Mouse (Mus musculus): Measurements from ENCODE around the gene Maml1. TPM values are rescaled to one million over a fixed set of nuclear protein-coding genes. Genes with fewer than 3 reads are reported as not detected.

Gene Maml1
- polyA plus RNA-seq, 1 experiment from 2014 or later: 10.7 TPM

DNA sequence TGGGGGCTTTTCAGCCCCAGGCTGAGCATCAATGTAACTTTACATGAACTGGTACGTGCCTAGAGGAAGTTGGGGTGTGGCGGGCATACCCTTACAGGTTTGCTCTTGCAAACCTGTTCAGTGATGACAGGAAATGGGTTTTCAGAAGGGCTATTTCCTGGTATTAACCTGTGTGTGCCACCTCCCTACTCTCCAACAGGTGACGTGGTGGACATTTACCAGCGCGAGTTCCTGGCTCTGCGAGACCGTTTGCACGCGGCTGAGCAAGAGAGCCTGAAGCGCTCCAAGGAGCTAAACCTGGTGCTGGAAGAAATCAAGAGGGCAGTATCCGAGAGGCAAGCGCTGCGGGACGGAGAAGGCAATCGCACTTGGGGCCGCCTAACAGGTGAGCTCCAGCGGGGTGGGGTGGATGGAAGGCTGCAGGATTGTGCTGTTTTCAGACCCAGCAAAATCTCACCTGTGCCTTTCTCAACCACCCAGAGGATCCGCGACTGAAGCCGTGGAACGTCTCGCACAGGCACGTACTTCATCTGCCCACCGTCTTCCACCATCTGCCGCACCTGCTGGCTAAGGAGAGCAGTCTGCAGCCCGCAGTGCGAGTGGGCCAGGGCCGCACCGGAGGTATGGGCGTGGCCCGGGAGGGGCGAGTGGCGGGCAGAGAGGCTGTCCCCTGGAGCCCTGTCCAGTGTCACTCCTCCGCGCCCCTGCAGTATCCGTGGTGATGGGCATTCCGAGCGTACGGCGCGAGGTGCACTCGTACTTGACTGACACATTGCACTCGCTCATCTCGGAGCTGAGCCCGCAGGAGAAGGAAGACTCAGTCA, 61.4 kb downstream of the Maml1 start:
- H3K9me3 ChIP-seq (ENCODE audit: control insufficient read depth, low read length): no peaks in the 10 kb centered on the region
- peak overlapping the region; percentile 45 for H3K4me2 ChIP-seq (replicated peaks; ENCODE audit: low read depth, low read length)
- no peaks in the 10 kb centered on the region for H3K27me3 ChIP-seq (ENCODE audit: control insufficient read depth, insufficient read depth, low read length)
- peaks cover 37% of the 10 kb centered on the region for H3K4me1 ChIP-seq (ENCODE audit: control insufficient read depth, insufficient read depth, low read length)
- H3K27ac ChIP-seq (ENCODE audit: low read depth, low read length): no peak overlapping the region
- 25% methylated on average over 44 of the region's 45 CpGs for WGBS
- H3K36me3 ChIP-seq (ENCODE audit: control insufficient read depth, insufficient read depth, low read length): peaks cover 37% of the 10 kb centered on the region
- H3K4me3 ChIP-seq (ENCODE audit: low read length): peak overlapping the region; percentile 13; the same call in 1 of the 2 replicates
- H3K9ac ChIP-seq (ENCODE audit: low read depth, low read length): no peak overlapping the region; the same call in 1 of the 2 replicates
- 0 out of 2 replicates have a peak, but pooled peaks have one; percentile 36 for ATAC-seq (ENCODE audit: low FRiP score, low TSS enrichment)

DNA sequence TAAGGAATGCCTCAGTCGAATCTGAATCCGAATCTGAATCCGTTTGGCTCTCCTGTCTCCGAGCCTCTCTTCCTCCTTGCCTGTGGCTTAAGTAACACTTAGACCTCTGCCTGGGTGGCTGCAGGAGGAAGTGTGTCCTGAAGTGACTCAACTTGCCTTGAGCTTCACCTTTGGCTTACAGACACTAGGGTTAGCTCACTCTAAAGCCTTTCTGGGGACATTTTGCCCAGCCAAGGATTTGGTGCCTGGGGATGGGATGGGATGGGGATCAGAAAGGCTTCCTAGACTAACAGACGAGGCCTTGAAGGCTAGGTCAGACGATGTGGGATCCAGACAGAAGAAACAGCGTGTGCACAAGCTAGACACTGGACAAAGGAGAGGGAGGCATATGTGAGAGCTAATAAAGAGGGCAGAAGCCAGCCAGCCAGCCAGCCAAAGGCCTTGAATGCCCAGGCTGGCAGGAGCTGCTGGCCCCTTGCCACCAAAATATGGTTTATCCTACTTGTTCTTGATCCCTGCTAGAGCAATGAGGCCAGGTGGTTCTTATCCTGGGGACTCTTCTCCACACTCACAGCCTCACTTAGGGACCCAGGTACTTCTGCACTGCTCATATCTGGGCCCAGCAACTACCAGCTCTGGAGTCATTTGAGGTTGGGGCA, 62.7 kb downstream of the Maml1 start:
- Histone ChIP-seq H3K27ac (ENCODE audit: low read depth, low read length) (no peak overlapping the region), H3K9ac (ENCODE audit: low read depth, low read length) (0 out of 2 replicates have a peak overlapping the region, but pooled peaks have one; percentile 28), H3K4me3 (ENCODE audit: low read length) (no peak overlapping the region), H3K4me2 (replicated peaks; ENCODE audit: low read depth, low read length) (no peak overlapping the region), H3K27me3 (ENCODE audit: control insufficient read depth, insufficient read depth, low read length) (no peaks in the 10 kb centered on the region), H3K4me1 (ENCODE audit: control insufficient read depth, insufficient read depth, low read length) (peaks cover 37% of the 10 kb centered on the region), H3K36me3 (ENCODE audit: control insufficient read depth, insufficient read depth, low read length) (peaks cover 29% of the 10 kb centered on the region), H3K9me3 (ENCODE audit: control insufficient read depth, low read length) (no peaks in the 10 kb centered on the region)
- no peak for ATAC-seq (ENCODE audit: low FRiP score, low TSS enrichment)
- 44% methylated on average over 7 of the region's 7 CpGs for WGBS

DNA sequence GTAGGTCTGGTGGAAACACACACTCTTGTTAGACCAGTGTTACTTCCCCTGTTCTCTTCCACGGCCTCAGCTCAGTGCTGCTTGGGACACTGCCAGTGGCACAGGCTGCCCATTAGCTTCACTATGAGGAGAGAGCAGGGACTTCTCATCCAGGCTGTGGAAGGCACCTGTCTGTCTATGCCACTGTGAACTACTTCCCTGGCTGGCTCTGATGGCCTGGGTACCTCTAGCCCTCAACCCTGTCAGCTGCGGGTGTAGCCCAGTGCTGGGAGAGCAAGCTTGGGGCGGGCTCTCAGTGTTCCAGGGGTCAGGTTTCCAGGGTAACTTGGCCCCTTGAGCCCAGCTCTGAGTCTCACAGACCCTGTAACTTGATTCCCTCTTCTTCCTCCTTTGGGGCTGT, 63.3 kb downstream of the Maml1 start:
- 14% methylated on average over 3 of the region's 3 CpGs for WGBS
- Histone ChIP-seq H3K36me3 (ENCODE audit: control insufficient read depth, insufficient read depth, low read length) (peaks cover 23% of the 10 kb centered on the region), H3K4me1 (ENCODE audit: control insufficient read depth, insufficient read depth, low read length) (peaks cover 37% of the 10 kb centered on the region), H3K9ac (ENCODE audit: low read depth, low read length) (peak overlapping the region; percentile 28; the same call in 1 of the 2 replicates), H3K4me2 (replicated peaks; ENCODE audit: low read depth, low read length) (0 out of 2 replicates have a peak overlapping the region, but pooled peaks have one; percentile 8), H3K27me3 (ENCODE audit: control insufficient read depth, insufficient read depth, low read length) (no peaks in the 10 kb centered on the region), H3K27ac (ENCODE audit: low read depth, low read length) (no peak overlapping the region), H3K4me3 (ENCODE audit: low read length) (no peak overlapping the region), H3K9me3 (ENCODE audit: control insufficient read depth, low read length) (no peaks in the 10 kb centered on the region)
- ATAC-seq (ENCODE audit: low FRiP score, low TSS enrichment): no peak

DNA sequence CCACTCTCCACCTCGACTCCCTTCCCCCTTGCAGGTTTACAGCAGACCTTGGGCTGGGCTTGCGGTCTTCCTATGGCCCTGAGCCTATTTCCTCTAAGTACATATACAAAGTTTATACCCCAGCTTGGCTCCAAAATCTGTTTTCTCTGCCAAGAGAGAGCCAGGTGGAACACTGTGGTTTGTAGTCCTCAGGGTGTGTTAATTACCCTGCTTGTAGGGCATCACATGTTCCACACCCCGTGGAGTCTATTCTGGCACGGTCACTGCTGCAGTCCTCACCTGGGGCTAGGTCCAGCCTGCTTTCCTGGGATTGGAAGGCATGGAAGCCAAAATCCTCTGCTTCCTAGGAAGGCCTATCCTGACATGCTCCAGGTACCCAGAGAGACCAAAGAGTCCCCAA, 64.4 kb downstream of the Maml1 start:
- Histone ChIP-seq H3K4me2 (replicated peaks; ENCODE audit: low read depth, low read length) (no peak overlapping the region), H3K27ac (ENCODE audit: low read depth, low read length) (no peak overlapping the region), H3K27me3 (ENCODE audit: control insufficient read depth, insufficient read depth, low read length) (no peaks in the 10 kb centered on the region), H3K4me1 (ENCODE audit: control insufficient read depth, insufficient read depth, low read length) (peaks cover 37% of the 10 kb centered on the region), H3K9me3 (ENCODE audit: control insufficient read depth, low read length) (no peaks in the 10 kb centered on the region), H3K4me3 (ENCODE audit: low read length) (no peak overlapping the region), H3K9ac (ENCODE audit: low read depth, low read length) (0 out of 2 replicates have a peak overlapping the region, but pooled peaks have one; percentile 12), H3K36me3 (ENCODE audit: control insufficient read depth, insufficient read depth, low read length) (peaks cover 13% of the 10 kb centered on the region)
- WGBS: 83% methylated on average over 4 of the region's 4 CpGs
- no peak for ATAC-seq (ENCODE audit: low FRiP score, low TSS enrichment)

DNA sequence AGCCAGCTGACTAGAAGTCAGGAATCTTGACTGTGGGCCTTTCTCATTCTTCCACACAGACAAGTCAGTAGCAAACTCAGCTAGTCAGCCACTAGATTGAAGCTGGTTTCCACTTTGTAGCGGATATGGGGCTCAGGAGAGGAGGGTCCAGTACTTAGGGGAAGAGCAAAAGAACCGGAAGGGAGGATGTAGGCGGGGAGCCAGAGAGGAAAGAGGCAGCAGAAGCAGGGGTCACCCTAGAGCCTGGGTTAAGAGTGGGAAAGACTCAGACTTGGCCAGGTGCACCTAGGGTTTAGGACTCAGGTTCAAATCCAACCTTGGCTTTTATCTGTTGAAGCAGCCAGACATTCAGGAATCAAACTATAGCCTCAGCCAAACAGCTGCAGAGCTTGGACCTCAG, 64.9 kb downstream of the Maml1 start:
- no peak overlapping the region; the same call in 1 of the 2 replicates for H3K27ac ChIP-seq (ENCODE audit: low read depth, low read length)
- WGBS: 60% methylated on average over 3 of the region's 3 CpGs
- H3K27me3 ChIP-seq (ENCODE audit: control insufficient read depth, insufficient read depth, low read length): no peaks in the 10 kb centered on the region
- H3K36me3 ChIP-seq (ENCODE audit: control insufficient read depth, insufficient read depth, low read length): peaks cover 8% of the 10 kb centered on the region
- H3K9me3 ChIP-seq (ENCODE audit: control insufficient read depth, low read length): no peaks in the 10 kb centered on the region
- H3K4me3 ChIP-seq (ENCODE audit: low read length): peak overlapping the region; percentile 71; the same call in 1 of the 2 replicates
- ATAC-seq (ENCODE audit: low FRiP score, low TSS enrichment): no peak
- H3K4me2 ChIP-seq (replicated peaks; ENCODE audit: low read depth, low read length): peak overlapping the region; percentile 94
- H3K9ac ChIP-seq (ENCODE audit: low read depth, low read length): peak overlapping the region; percentile 12; the same call in 1 of the 2 replicates
- H3K4me1 ChIP-seq (ENCODE audit: control insufficient read depth, insufficient read depth, low read length): peaks cover 37% of the 10 kb centered on the region

DNA sequence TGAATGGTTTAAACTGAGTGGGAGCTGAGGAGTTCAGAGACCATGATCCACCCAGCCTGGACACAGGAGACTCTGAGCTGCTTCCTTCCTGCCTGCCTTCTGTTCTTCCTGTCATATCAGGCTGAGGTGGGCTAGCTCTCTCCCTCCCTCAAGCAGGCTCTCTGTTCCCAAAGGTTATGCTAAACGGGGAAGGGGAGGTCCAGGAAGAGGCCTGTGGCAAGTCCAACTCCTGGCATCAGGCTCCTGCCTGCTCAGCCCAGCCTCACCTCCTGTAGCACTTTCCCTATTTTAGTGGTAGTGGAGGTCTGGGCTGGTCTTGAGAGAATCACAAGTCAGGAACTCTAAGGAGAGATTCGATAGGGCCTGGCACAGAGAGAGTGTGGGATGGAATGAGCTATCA, 65.7 kb downstream of the Maml1 start:
- ATAC-seq (ENCODE audit: low FRiP score, low TSS enrichment): no peak
- 31% methylated on average over 2 of the region's 2 CpGs for WGBS
- Histone ChIP-seq H3K27me3 (ENCODE audit: control insufficient read depth, insufficient read depth, low read length) (no peaks in the 10 kb centered on the region), H3K27ac (ENCODE audit: low read depth, low read length) (peak overlapping the region; percentile 80), H3K4me2 (replicated peaks; ENCODE audit: low read depth, low read length) (peak overlapping the region; percentile 94), H3K9me3 (ENCODE audit: control insufficient read depth, low read length) (no peaks in the 10 kb centered on the region), H3K9ac (ENCODE audit: low read depth, low read length) (peak overlapping the region; percentile 91), H3K36me3 (ENCODE audit: control insufficient read depth, insufficient read depth, low read length) (no peaks in the 10 kb centered on the region), H3K4me3 (ENCODE audit: low read length) (peak overlapping the region; percentile 71), H3K4me1 (ENCODE audit: control insufficient read depth, insufficient read depth, low read length) (peaks cover 37% of the 10 kb centered on the region)

DNA sequence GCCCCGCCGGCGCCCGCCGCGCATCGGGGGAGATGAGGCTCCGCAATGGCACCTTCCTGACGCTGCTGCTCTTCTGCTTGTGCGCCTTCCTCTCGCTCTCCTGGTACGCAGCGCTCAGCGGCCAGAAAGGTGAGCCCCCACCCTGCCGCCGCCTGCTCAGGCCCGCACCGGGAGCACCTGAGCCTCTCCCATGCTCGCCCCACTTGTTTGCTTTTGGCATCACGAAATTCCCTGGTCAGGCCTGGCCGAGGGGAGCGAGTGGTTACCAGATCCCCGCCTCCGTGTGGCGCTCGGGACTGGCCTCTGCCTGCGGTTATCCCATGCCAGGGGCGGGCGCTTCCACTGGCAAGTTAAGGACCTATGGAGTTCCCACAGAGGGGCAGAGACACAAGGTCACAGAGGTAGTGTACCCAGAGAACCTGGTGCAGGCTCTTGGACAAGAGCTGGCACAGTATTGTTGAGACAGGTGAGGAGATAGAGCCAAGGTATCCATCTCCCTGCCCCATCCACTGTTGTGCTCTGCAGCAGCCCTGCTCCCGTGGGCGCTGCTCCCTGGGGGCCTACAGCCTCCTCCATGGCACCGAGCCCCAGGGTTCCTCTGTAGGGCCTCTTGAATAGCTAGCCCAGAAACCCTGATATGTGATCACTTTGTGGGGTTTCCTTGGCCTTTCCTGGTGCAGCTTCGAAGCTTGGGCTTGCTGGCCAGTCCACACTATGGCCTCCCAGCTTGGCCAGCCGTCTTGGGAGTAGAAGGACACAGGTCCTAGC, 66.3 kb downstream of the Maml1 start:
- 2% methylated on average over 25 of the region's 34 CpGs for WGBS
- no peaks in the 10 kb centered on the region for H3K36me3 ChIP-seq (ENCODE audit: control insufficient read depth, insufficient read depth, low read length)
- no peaks in the 10 kb centered on the region for H3K27me3 ChIP-seq (ENCODE audit: control insufficient read depth, insufficient read depth, low read length)
- H3K4me2 ChIP-seq (replicated peaks; ENCODE audit: low read depth, low read length): peak overlapping the region; percentile 94
- H3K4me1 ChIP-seq (ENCODE audit: control insufficient read depth, insufficient read depth, low read length): peaks cover 37% of the 10 kb centered on the region
- peak; percentile 15 for ATAC-seq (ENCODE audit: low FRiP score, low TSS enrichment)
- peak overlapping the region; percentile 91 for H3K9ac ChIP-seq (ENCODE audit: low read depth, low read length)
- H3K4me3 ChIP-seq (ENCODE audit: low read length): peak overlapping the region; percentile 71
- peak overlapping the region; percentile 80 for H3K27ac ChIP-seq (ENCODE audit: low read depth, low read length)
- no peaks in the 10 kb centered on the region for H3K9me3 ChIP-seq (ENCODE audit: control insufficient read depth, low read length)

DNA sequence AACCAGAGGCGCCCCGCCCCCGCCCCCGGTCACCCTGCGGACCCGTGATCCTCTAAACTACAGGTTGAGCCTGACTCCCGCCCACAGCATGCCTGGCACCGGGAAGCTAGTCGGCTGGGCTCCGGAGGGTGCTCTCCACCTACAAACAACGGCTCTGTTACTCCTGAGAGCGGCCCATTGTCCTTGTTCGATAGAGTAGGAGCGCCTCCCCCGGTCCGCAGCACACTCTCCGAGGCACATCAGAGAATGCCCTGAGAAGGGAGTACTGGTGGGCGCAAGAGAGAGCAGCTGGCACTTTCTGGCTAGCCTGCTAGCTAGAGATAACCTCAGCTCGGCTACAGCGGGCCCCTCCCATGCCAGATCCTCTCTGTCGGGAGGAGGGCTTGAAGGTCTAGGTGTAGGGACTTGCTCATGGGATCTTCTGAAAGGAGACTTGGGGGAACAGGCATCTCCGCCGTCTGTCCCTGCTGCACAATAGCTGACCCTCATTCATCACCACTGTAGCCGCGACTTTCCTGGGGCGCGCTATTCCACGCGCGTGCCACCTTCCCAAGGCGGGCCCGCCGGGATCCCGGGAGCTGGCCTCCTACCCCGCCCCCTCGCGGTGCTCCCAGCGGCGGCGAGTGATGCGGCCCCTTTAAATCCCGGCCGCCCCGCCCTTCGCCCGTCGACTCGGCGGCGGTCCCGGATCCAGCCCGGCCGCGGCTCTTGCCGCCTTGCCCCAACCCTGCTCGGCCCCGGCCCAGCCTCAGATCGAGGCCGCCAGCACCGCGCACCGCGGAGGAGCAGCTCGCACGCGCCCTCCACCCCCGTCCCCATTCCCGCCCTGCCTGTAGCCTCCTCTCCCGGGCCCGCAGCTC, 67.2 kb downstream of the Maml1 start:
- WGBS: under 1% methylated on average over 63 of the region's 70 CpGs
- Histone ChIP-seq H3K4me1 (ENCODE audit: control insufficient read depth, insufficient read depth, low read length) (peaks cover 37% of the 10 kb centered on the region), H3K4me2 (replicated peaks; ENCODE audit: low read depth, low read length) (peak overlapping the region; percentile 94), H3K4me3 (ENCODE audit: low read length) (peak overlapping the region; percentile 71), H3K9me3 (ENCODE audit: control insufficient read depth, low read length) (no peaks in the 10 kb centered on the region), H3K27me3 (ENCODE audit: control insufficient read depth, insufficient read depth, low read length) (no peaks in the 10 kb centered on the region), H3K36me3 (ENCODE audit: control insufficient read depth, insufficient read depth, low read length) (no peaks in the 10 kb centered on the region), H3K27ac (ENCODE audit: low read depth, low read length) (peak overlapping the region; percentile 80), H3K9ac (ENCODE audit: low read depth, low read length) (peak overlapping the region; percentile 91)
- peak; percentile 88 for ATAC-seq (ENCODE audit: low FRiP score, low TSS enrichment)

Data from kidney, embryonic 14.5 days (tissue).